Mouse (Mus musculus) adrenal gland, adult 8-10 months (tissue): Measurements from ENCODE around the gene Grhl3. TPM values are rescaled to one million over a fixed set of nuclear protein-coding genes. Genes with fewer than 3 reads are reported as not detected.
A peak's percentile ranks its signal among the peaks of the same experiment; 100 is the strongest.

Experiments used
- DNase-seq: peaks from one replicate; pipeline ENCODE4 v3.0.0; 2022
- total RNA-seq, 4 experiments: library from RNA; stranded (reverse); gene quantifications; 2 replicates each; pipeline ENCODE4 v1.2.4; 2022

Gene Grhl3
- total RNA-seq, 4 experiments from 2014 or later, result 0.15 to 0.24 TPM; not detected in 2

GRCm38 (mm10) chr4:135526039-135526710 is 47.3 kb downstream of the Grhl3 start:
- DNase-seq, result no peak

- DNase-seq, result no peak
Observed at GRCm38 (mm10) chr4:135525057-135525456, 48.4 kb downstream of the Grhl3 start.

DNA sequence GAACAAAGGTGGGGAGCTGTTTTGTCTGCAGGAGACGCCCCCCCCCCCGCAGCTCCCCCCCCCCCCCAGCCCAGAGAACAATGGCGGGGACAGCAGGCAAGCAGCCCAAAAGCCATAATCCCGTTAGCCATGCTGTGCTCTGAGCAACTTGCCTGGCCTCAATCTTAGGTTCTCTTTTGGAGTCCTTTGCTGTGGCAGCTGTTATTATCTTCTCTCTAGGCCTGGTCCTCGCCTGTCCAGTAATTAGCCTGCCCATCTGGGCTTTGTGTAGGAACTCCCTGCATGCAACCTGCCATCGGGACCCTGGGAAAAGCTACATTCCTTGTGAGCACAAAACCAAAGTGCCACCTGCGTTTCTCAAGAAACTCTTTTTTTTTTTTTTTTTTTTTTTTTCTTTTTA is 49.5 kb downstream of the Grhl3 start:
- DNase-seq, result no peak

GRCm38 (mm10) chr4:135520421-135520820 is 53.0 kb downstream of the Grhl3 start:
- DNase-seq, result no peak

- DNase-seq, result no peak
Observed at GRCm38 (mm10) chr4:135518135-135518534, 55.3 kb downstream of the Grhl3 start.

- peak; percentile 57 for DNase-seq
Observed at GRCm38 (mm10) chr4:135516351-135517316, 56.8 kb downstream of the Grhl3 start.

GRCm38 (mm10) chr4:135514925-135515324 is 58.5 kb downstream of the Grhl3 start:
- DNase-seq, result no peak

DNA sequence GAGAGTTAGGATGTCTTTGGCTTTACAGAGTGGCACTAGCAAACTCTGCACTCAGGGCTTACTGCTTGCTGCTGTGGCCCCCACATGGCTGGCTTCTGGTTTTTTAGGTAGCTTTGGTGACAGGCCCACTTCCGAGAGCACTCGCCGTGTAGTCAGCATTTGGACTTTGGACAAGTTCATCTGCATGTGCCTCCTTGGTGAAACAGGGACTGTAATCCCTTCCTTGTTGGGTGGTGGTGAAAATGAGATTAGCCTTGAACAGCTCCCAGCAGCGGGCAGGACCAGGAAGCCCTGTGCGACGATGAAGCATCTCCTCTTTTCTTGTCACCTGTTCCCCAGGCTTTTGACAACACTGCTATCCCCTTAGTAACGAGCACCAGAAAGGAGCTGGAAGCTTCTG is 59.6 kb downstream of the Grhl3 start:
- no peak for DNase-seq

DNA sequence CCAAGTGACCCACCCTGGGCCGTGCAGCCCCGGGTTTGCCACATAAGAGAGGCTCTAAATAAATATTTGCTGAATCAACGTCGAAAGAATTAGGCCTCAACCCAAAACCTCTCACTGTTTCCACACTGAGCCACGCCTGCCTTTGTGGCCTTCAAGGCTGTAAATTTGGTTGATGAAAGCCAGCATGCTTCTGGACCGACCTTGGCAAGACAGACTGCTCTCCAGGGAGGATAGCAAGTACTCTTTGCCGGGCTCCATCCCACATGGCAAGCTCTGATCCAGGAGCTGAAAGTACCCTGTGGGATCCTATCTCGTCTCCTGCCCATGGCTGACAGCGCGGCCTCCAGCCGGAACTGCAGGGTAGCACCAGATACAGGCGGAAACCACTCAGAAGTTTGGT is 63.9 kb downstream of the Grhl3 start:
- DNase-seq, result peak; percentile 54

GRCm38 (mm10) chr4:135508419-135509039 is 64.9 kb downstream of the Grhl3 start:
- DNase-seq, result peak; percentile 38

- DNase-seq, result no peak
Observed at GRCm38 (mm10) chr4:135507547-135508350, 65.7 kb downstream of the Grhl3 start.

DNA sequence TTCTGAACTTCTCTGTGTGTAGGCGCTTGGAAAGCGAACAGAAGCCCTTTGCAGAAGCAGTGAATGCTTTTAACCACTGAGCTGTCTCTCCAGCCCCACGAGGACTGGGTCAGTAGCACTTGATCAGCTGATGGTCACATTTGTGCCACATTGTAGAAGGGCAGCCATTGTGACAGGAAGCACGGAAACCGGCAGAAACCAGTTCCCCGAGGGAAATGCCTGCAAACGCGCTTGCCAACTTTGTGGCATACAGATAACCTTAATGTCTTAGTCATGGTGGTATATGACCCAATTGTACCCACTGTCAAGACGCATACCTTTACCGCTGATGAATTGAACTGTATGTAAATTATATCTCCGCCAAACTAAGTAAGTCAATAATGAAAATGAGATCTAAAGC is 67.6 kb downstream of the Grhl3 start:
- DNase-seq, result no peak

- DNase-seq, result no peak
Observed at GRCm38 (mm10) chr4:135501587-135501986, 71.8 kb downstream of the Grhl3 start.

DNA sequence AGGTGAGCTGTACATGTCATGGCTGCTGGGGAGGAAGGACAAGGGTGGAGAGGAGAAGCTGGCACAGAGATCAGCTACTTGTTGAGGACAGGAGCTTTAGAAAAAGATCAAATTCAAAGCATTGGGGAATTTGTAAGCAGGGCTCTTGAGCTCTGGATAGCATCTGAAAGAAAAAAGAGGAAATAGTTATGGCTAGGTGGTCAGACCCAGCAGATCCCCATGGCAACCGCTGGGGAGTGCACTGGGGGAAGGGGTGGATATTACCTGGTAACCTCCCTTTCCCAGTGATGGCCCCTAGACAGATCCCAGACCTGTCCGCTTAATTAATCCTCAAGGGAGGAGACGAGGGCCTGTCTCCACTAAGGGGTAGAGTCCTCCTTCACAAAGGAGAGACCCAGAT is 73.6 kb downstream of the Grhl3 start:
- no peak for DNase-seq

- DNase-seq, result no peak
Observed at GRCm38 (mm10) chr4:135498136-135498535, 75.3 kb downstream of the Grhl3 start.

GRCm38 (mm10) chr4:135495810-135496209 is 77.6 kb downstream of the Grhl3 start:
- DNase-seq, result peak; percentile 30

DNA sequence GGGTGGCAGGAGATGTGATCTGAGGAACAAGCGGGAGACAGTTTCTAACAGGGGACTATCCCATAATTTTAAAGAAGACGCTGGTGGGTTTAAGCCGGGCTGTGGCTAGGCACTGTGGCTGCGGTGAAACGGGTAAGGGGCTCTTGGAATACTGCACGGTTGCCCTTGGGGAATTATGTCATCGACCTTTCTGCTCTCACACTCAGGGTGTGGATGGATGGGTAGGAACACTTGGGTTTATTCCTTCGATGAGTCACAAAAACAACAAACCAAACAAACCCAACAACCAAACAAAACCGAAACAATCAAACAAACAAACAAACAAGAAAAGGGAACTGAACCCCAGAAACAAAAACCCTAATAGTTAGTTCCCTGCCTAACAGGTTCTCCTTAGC is 78.0 kb downstream of the Grhl3 start:
- no peak for DNase-seq

GRCm38 (mm10) chr4:135494521-135495396 is 78.7 kb downstream of the Grhl3 start, which contains the start of the genes Stpg1 and Nipal3:
Gene Stpg1, plus strand, starts transcription at chr4:135494790.
Gene Nipal3, minus strand, starts transcription at chr4:135495038.
- peak; percentile 88 for DNase-seq

DNA sequence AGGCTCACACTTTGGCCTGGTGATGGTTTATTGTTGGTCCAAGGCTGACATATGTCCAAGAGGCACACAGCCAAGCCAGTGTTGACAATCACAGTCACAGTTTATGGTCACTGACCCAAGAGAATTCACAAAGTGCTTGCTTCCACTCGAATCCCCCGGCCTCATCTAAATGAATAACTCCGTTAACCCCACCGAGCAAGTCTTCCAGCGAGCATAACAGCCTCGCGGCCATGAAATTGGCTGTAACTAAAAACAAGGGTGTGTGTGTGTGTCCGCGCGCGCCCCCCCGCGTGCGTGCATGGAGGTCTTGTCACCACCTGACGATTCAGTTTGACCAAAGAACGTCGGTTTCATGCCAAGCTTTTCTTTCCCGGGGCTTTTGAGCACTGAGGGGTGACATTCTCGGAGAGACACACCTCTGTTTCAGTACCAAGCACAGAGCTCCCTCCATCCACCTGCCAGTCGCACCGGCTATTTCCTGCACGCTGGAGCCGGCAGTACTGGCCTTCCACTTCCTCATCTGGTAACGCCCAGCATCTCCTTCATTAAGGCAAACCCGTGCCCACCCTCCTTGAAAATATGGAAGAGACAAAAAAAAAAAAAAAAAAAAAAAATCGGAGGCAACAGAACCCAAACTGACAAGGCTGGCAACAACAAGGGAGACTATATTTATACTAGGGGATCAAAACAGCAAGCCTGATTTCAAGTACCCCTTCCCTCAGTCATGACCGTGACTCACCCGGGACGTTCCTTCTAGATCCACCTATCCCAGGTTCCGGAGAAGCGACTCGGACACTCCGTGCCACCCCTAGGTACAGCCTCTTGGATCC is 79.5 kb downstream of the Grhl3 start:
- peak; percentile 13 for DNase-seq

GRCm38 (mm10) chr4:135493271-135493670 is 80.2 kb downstream of the Grhl3 start:
- DNase-seq, result no peak
